Mouse (Mus musculus) thymus, postnatal 4 days (tissue): ENCODE data around the gene Stim2.

Experiments
- DNase-seq: peaks from one replicate; pipeline ENCODE4 v3.0.0; 2021

Stim2 gene

GRCm38 (mm10) chr5:53995316-53995715 is 3.0 kb upstream of the Stim2 start:
- DNase-seq: peak; percentile 93

- DNase-seq: no peak
These were observed 1.5 kb upstream of the Stim2 start for GRCm38 (mm10) chr5:53996822-53997221.

GRCm38 (mm10) chr5:53998743-53999460 is 603 bp downstream of the Stim2 start:
- peak; percentile 75 for DNase-seq

GRCm38 (mm10) chr5:53999461-53999770 is 1.1 kb downstream of the Stim2 start:
- DNase-seq: no peak

GRCm38 (mm10) chr5:53999831-54000230 is 1.5 kb downstream of the Stim2 start:
- DNase-seq: peak; percentile 32

GRCm38 (mm10) chr5:54001021-54001420 is 2.7 kb downstream of the Stim2 start:
- DNase-seq: no peak

GRCm38 (mm10) chr5:54005111-54005864 is 7.0 kb downstream of the Stim2 start:
- no peak for DNase-seq

GRCm38 (mm10) chr5:54005865-54006225 is 7.5 kb downstream of the Stim2 start:
- no peak for DNase-seq

GRCm38 (mm10) chr5:54006845-54007244 is 8.5 kb downstream of the Stim2 start:
- DNase-seq: no peak

- no peak for DNase-seq
These were observed 9.3 kb downstream of the Stim2 start for GRCm38 (mm10) chr5:54007617-54008016.

GRCm38 (mm10) chr5:54013271-54013670 is 15.0 kb downstream of the Stim2 start:
- DNase-seq: no peak

- DNase-seq: no peak
These were observed 18.8 kb downstream of the Stim2 start for GRCm38 (mm10) chr5:54017143-54017542.

GRCm38 (mm10) chr5:54018856-54019255 is 20.6 kb downstream of the Stim2 start:
- DNase-seq: no peak

- no peak for DNase-seq
These were observed 21.2 kb downstream of the Stim2 start for GRCm38 (mm10) chr5:54019546-54019945.

GRCm38 (mm10) chr5:54024610-54025009 is 26.3 kb downstream of the Stim2 start:
- no peak for DNase-seq

- no peak for DNase-seq
These were observed 27.3 kb downstream of the Stim2 start for GRCm38 (mm10) chr5:54025630-54026029.

- no peak for DNase-seq
These were observed 34.9 kb downstream of the Stim2 start for GRCm38 (mm10) chr5:54033217-54033616.

GRCm38 (mm10) chr5:54034680-54035079 is 36.4 kb downstream of the Stim2 start:
- no peak for DNase-seq

- DNase-seq: no peak
These were observed 40.3 kb downstream of the Stim2 start for GRCm38 (mm10) chr5:54038615-54039014.

GRCm38 (mm10) chr5:54040527-54040926 is 42.2 kb downstream of the Stim2 start:
- DNase-seq: no peak

- no peak for DNase-seq
These were observed 43.7 kb downstream of the Stim2 start for GRCm38 (mm10) chr5:54042013-54042412.

GRCm38 (mm10) chr5:54045523-54045922 is 47.2 kb downstream of the Stim2 start:
- peak; percentile 14 for DNase-seq

- no peak for DNase-seq
These were observed 48.1 kb downstream of the Stim2 start for GRCm38 (mm10) chr5:54046432-54046831.

GRCm38 (mm10) chr5:54049145-54049733 is 50.9 kb downstream of the Stim2 start:
- DNase-seq: no peak
